Mouse (Mus musculus) duodenum, adult 2 months (tissue): ENCODE data around the gene Gp5. TPM values are rescaled to one million over a fixed set of nuclear protein-coding genes. Genes with fewer than 3 reads are reported as not detected.

Experiments
- polyA plus RNA-seq: library from polyadenylated mRNA; depleted of rRNA; stranded (reverse); fragments of >200 nt; gene quantifications from 2 replicates; pipeline ENCODE4 v1.2.3, GENCODE M21; 2012; ENCODE audit warnings: low replicate concordance; rRNA removed

The Gp5 gene
- polyA plus RNA-seq: 0.62 and 0.64 TPM in 2 replicates

GRCm38 (mm10) chr16:30310647-30311046 lies at the start of gene Gp5:
Gp5 (minus strand) TSS chr16:30310779.

GRCm38 (mm10) chr16:30282844-30283495 lies 27.6 kb downstream of the Gp5 start, which contains the start of gene Lrrc15:
Lrrc15 (minus strand) TSS chr16:30283256.

GRCm38 (mm10) chr16:30267359-30267758 lies 43.2 kb downstream of the Gp5 start, which contains the start of gene Cpn2:
Cpn2 (minus strand) TSS chr16:30267499.

Other genes with a start within 250 kb of the Gp5 start
- gene Hes1, start 246.4 kb downstream of the Gp5 start, polyA plus RNA-seq: 307 and 536 TPM in 2 replicates
- gene Cpn2, start 43.3 kb downstream of the Gp5 start, polyA plus RNA-seq: 0.28 and 1.3 TPM in 2 replicates
- gene Lrrc15, start 27.5 kb downstream of the Gp5 start, polyA plus RNA-seq: 0.15 TPM in 1 of 2 replicates, not detected in the other
- gene Atp13a3, start 95.2 kb upstream of the Gp5 start, polyA plus RNA-seq: 14.7 and 44.9 TPM in 2 replicates
- gene Tmem44, start 240.1 kb upstream of the Gp5 start, polyA plus RNA-seq: 2.0 and 2.8 TPM in 2 replicates